Mouse (Mus musculus) urinary bladder, postnatal 4 days (tissue): ENCODE measurements around the gene Gm10197.

Source experiments
- DNase-seq, 2 experiments: peaks; one replicate each; pipeline ENCODE4 v3.0.0; 2021 to 2022; ENCODE audit warnings: low spot score in 2 of 2

The Gm10197 gene

GRCm38 (mm10) chr19:53359160-53360033, 12.2 kb downstream of the Gm10197 start:
- DNase-seq, result no peak

GRCm38 (mm10) chr19:53355065-53355464, 16.5 kb downstream of the Gm10197 start:
- DNase-seq, result no peak

GRCm38 (mm10) chr19:53354271-53355000, 17.1 kb downstream of the Gm10197 start:
- DNase-seq, result no peak

GRCm38 (mm10) chr19:53353864-53354263, 17.7 kb downstream of the Gm10197 start:
- no peak for DNase-seq

GRCm38 (mm10) chr19:53345766-53346165, 25.8 kb downstream of the Gm10197 start:
- no peak for DNase-seq

GRCm38 (mm10) chr19:53344062-53344461, 27.5 kb downstream of the Gm10197 start:
- no peak for DNase-seq

- DNase-seq, result no peak
Measured at GRCm38 (mm10) chr19:53343174-53343881, 28.2 kb downstream of the Gm10197 start.

GRCm38 (mm10) chr19:53340423-53340822, 31.1 kb downstream of the Gm10197 start:
- DNase-seq, result no peak

- DNase-seq, result no peak
Measured at GRCm38 (mm10) chr19:53335241-53335640, 36.3 kb downstream of the Gm10197 start.

- no peak for DNase-seq
Measured at GRCm38 (mm10) chr19:53333730-53334129, 37.8 kb downstream of the Gm10197 start.

GRCm38 (mm10) chr19:53331882-53332500, 39.6 kb downstream of the Gm10197 start:
- no peak for DNase-seq

GRCm38 (mm10) chr19:53329992-53330381, 41.6 kb downstream of the Gm10197 start:
- DNase-seq, result peak; percentile 79 to 80

- DNase-seq, result peak; percentile 85 to 90
Measured at GRCm38 (mm10) chr19:53329221-53329991, 42.2 kb downstream of the Gm10197 start.

GRCm38 (mm10) chr19:53328116-53328515, 43.5 kb downstream of the Gm10197 start:
- no peak for DNase-seq

- no peak for DNase-seq
Measured at GRCm38 (mm10) chr19:53325578-53326295, 45.8 kb downstream of the Gm10197 start.

GRCm38 (mm10) chr19:53324866-53325265, 46.7 kb downstream of the Gm10197 start:
- DNase-seq, result no peak

GRCm38 (mm10) chr19:53322438-53323048, 49.0 kb downstream of the Gm10197 start:
- no peak for DNase-seq
